Mouse (Mus musculus) MEL (cell line): ENCODE data around the gene Bpifb1.
"Not testable (repeated sequence)": the region's sequence is repeated elsewhere in the genome, so short reads cannot be mapped to it uniquely, and the experiment has no call there.

Source experiments
- CTCF ChIP-seq, 3 experiments: IDR thresholded peaks in 2 of 3; conservative IDR thresholded peaks in 1 of 3; 2 replicates each; pipeline ENCODE4 v1.5.1; 2011 to 2012; ENCODE audit warnings: low read length in 3 of 3, low read depth in 2 of 3, mild to moderate bottlenecking in 2 of 3, improper control_type of control experiment in 1 of 3, inconsistent platforms in 1 of 3, mixed read lengths in 1 of 3, moderate library complexity in 1 of 3; ENCODE audit not compliant: control insufficient read depth in 1 of 3, insufficient read depth in 1 of 3, poor library complexity in 1 of 3, severe bottlenecking in 1 of 3
- E2F4 ChIP-seq: IDR thresholded peaks from 2 replicates; pipeline ENCODE4 v1.6.1; 2011; ENCODE audit warnings: low read depth, low read length, improper control_type of control experiment, borderline replicate concordance
- ETS1 ChIP-seq: IDR thresholded peaks from 2 replicates; pipeline ENCODE4 v1.6.1; 2012; ENCODE audit warnings: low read depth, mild to moderate bottlenecking, inconsistent platforms, low read length, improper control_type of control experiment, moderate library complexity
- GATA1 ChIP-seq: IDR thresholded peaks from 2 replicates; pipeline ENCODE4 v1.6.1; 2011; ENCODE audit warnings: low read depth, low read length, improper control_type of control experiment
- POLR2A ChIP-seq, 2 experiments: IDR thresholded peaks; 2 replicates each; pipeline ENCODE4 v1.6.1; 2011 to 2012; ENCODE audit warnings: low read length in 2 of 2, mild to moderate bottlenecking in 2 of 2, control low read depth in 1 of 2, improper control_type of control experiment in 1 of 2, low read depth in 1 of 2, moderate library complexity in 1 of 2; ENCODE audit not compliant: control insufficient read depth in 1 of 2, insufficient read depth in 1 of 2, poor library complexity in 1 of 2
- TAL1 ChIP-seq: IDR thresholded peaks from 2 replicates; pipeline ENCODE4 v1.6.1; 2012; ENCODE audit warnings: mild to moderate bottlenecking, inconsistent platforms, low read length, moderate library complexity, mixed read lengths
- UBTF ChIP-seq: IDR thresholded peaks from 2 replicates; pipeline ENCODE4 v1.6.1; 2012; ENCODE audit warnings: low read depth, mild to moderate bottlenecking, inconsistent platforms, low read length, improper control_type of control experiment, moderate library complexity, borderline replicate concordance; ENCODE audit not compliant: insufficient read depth

- not testable (repeated sequence) for TF ChIP-seq POLR2A (IDR thresholded peaks at IDR 0.05; ENCODE audit: control insufficient read depth in 1 of 2, insufficient read depth in 1 of 2, low read depth in 1 of 2, low read length in 2 of 2, poor library complexity in 1 of 2); CTCF (IDR thresholded peaks at IDR 0.05 in 2 of 3, conservative IDR thresholded peaks at IDR 0.05 in 1 of 3; ENCODE audit: control insufficient read depth in 1 of 3, insufficient read depth in 1 of 3, low read depth in 2 of 3, low read length in 3 of 3, poor library complexity in 1 of 3, severe bottlenecking in 1 of 3); UBTF; ETS1; TAL1; GATA1; E2F4
Observed at GRCm38 (mm10) chr2:154257554-154257953, 66.9 kb downstream of the Bpifb1 start, which contains the start of gene Bpifb9a.
